In genomic region chr8:4413206-4413605, GRCm38 (mm10) we compare ENCODE assay signal across 9 mouse cellular contexts.
DNase-seq lines count a peak whose midpoint lies in the region; ATAC-seq and TF ChIP-seq lines count a peak whose summit lies in the region.
"Had no signal": no experiment of that assay in that cellular context is flagged by ENCODE, and none has a peak within 500 bp of the region (broad histone marks: within the 10 kb centered on the region; RNA-seq: fewer than 3 reads in every experiment).

No protein-coding gene starts in this region.

- H3K27me3 ChIP-seq in forebrain, embryonic 16.5 days (replicated peaks; ENCODE audit: control insufficient read depth, insufficient read depth, low read length), result no peaks in the 10 kb centered on the region
- H3K27me3 ChIP-seq in kidney, embryonic 15.5 days, result no peaks in the 10 kb centered on the region
- H3K27me3 ChIP-seq: liver, embryonic 13.5 days had no signal

- no peak overlapping the region for H3K27ac ChIP-seq in gastrocnemius, adult 2 months
- H3K27ac ChIP-seq in forebrain, embryonic 16.5 days (ENCODE audit: low read length), result peak overlapping the region; percentile 24; the same call in 1 of the 2 replicates
- no peak overlapping the region for H3K27ac ChIP-seq in kidney, embryonic 15.5 days
- H3K27ac ChIP-seq: liver, embryonic 13.5 days had no signal

- no peak for DNase-seq in gastrocnemius, adult 2 months
- DNase-seq in gastrocnemius, postnatal 25 days, result no peak
- DNase-seq in cerebellum, adult 18-20 months, result peak; percentile 14 to 40
- DNase-seq in lung, postnatal 14 days, result peak; percentile 44
- peak; percentile 59 for DNase-seq in thymus, postnatal 0 days (ENCODE audit: low spot score)
- DNase-seq: liver, embryonic 13.5 days had no signal

- no peak overlapping the region for H3K9ac ChIP-seq in forebrain, embryonic 16.5 days (replicated peaks; ENCODE audit: low read depth, low read length)
- H3K9ac ChIP-seq in kidney, embryonic 15.5 days, result no peak overlapping the region
- H3K9ac ChIP-seq: liver, embryonic 13.5 days had no signal

- 29% methylated on average over 6 of the region's 6 CpGs for WGBS in forebrain, embryonic 16.5 days
- 61% methylated on average over 6 of the region's 6 CpGs for WGBS in kidney, embryonic 15.5 days

- no peaks in the 10 kb centered on the region for H3K9me3 ChIP-seq in forebrain, embryonic 16.5 days (ENCODE audit: control insufficient read depth, low read length)
- no peaks in the 10 kb centered on the region for H3K9me3 ChIP-seq in kidney, embryonic 15.5 days (replicated peaks)
- H3K9me3 ChIP-seq: liver, embryonic 13.5 days had no signal

- no peak overlapping the region for H3K4me2 ChIP-seq in forebrain, embryonic 16.5 days (ENCODE audit: low read length)
- H3K4me2 ChIP-seq in kidney, embryonic 15.5 days, result no peak overlapping the region
- H3K4me2 ChIP-seq: liver, embryonic 13.5 days had no signal

- ATAC-seq in CD4-positive, CD25-positive, alpha-beta regulatory T cell, adult 4 months, result peak; percentile 62
- peak; percentile 59 for ATAC-seq in forebrain, embryonic 16.5 days
- peak; percentile 55; the same call in 1 of the 2 replicates for ATAC-seq in kidney, embryonic 15.5 days (replicated peaks; ENCODE audit: low FRiP score)

- intact Hi-C loops in gastrocnemius, adult 2 months (cut with DNase I), result loop anchor here (5.0 kb wide), 1 partner anchor 104 kb away; no protein-coding TSS in a partner anchor

- H3K4me3 ChIP-seq in gastrocnemius, adult 2 months, result no peak overlapping the region
- no peak overlapping the region for H3K4me3 ChIP-seq in forebrain, embryonic 16.5 days (replicated peaks; ENCODE audit: low read length)
- H3K4me3 ChIP-seq in kidney, embryonic 15.5 days (replicated peaks), result no peak overlapping the region
- H3K4me3 ChIP-seq: liver, embryonic 13.5 days had no signal

- H3K36me3 ChIP-seq in forebrain, embryonic 16.5 days (ENCODE audit: control insufficient read depth, insufficient read depth), result no peaks in the 10 kb centered on the region
- H3K36me3 ChIP-seq in kidney, embryonic 15.5 days, result no peaks in the 10 kb centered on the region
- H3K36me3 ChIP-seq: liver, embryonic 13.5 days had no signal

- no peaks in the 10 kb centered on the region for H3K4me1 ChIP-seq in forebrain, embryonic 16.5 days (replicated peaks; ENCODE audit: control insufficient read depth, insufficient read depth, low read length)
- H3K4me1 ChIP-seq in kidney, embryonic 15.5 days, result no peaks in the 10 kb centered on the region
- H3K4me1 ChIP-seq: liver, embryonic 13.5 days had no signal

- TF ChIP-seq CTCF in gastrocnemius, adult 2 months (IDR thresholded peaks at IDR 0.05), result peak; percentile 72

Comparison
In these comparisons a context has a peak if more than half of its experiments do, and no peak if none do; other contexts are left out.
1. DNase-seq: peak in cerebellum, adult 18-20 months (2 of 2), lung, postnatal 14 days (single experiment) and thymus, postnatal 0 days (single experiment); none in gastrocnemius, adult 2 months (single experiment) and gastrocnemius, postnatal 25 days (single experiment).
2. Peak in every context shown above with its lines, with median percentiles within 50 percentile points of each other: ATAC-seq.